Mouse (Mus musculus) cortical plate, adult 2 months (tissue): Measurements from ENCODE around the gene Dctn5.

Source experiments
- CTCF ChIP-seq: fragments of 200-500 bp; IDR thresholded peaks from 2 replicates; pipeline ENCODE4 v1.5.1; 2011; ENCODE audit warnings: mild to moderate bottlenecking, control low read depth, low read length; ENCODE audit not compliant: insufficient read depth; ENCODE audit errors: extremely low read depth
- POLR2A ChIP-seq: fragments of 200-500 bp; IDR thresholded peaks from 2 replicates; pipeline ENCODE4 v1.6.1; 2011; ENCODE audit warnings: mild to moderate bottlenecking, low read length, control low read depth; ENCODE audit not compliant: insufficient read depth; ENCODE audit errors: extremely low read depth

DNA sequence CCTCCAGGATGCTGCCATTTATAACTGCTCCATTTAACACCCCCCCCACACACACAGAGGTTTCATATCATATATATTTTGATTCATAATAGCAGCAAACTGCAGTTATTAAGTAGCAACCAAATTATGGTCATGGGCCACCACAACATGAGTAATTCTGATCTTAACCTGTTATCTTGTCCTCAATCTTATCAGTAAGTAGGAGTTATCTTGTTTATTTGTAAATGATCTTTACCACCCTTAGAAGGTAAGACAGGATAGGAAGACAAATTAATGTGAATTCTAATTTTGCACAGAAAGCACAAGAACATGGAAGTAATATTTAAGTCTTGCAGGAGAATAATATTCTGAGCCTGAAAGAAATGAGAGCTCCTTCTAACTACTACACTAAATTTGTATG is 1.0 kb upstream of the Dctn5 start:
- TF ChIP-seq POLR2A = no peak
- TF ChIP-seq CTCF = no peak
